Mouse (Mus musculus): ENCODE measurements around the gene Edc4. TPM values are rescaled to one million over a fixed set of nuclear protein-coding genes. Genes with fewer than 3 reads are reported as not detected.
A peak's percentile ranks its signal among the peaks of the same experiment; 100 is the strongest.
"Not testable (repeated sequence)": the region's sequence is repeated elsewhere in the genome, so short reads cannot be mapped to it uniquely, and the experiment has no call there.

The Edc4 gene
- polyA plus RNA-seq (2021): 50.9 TPM

DNA sequence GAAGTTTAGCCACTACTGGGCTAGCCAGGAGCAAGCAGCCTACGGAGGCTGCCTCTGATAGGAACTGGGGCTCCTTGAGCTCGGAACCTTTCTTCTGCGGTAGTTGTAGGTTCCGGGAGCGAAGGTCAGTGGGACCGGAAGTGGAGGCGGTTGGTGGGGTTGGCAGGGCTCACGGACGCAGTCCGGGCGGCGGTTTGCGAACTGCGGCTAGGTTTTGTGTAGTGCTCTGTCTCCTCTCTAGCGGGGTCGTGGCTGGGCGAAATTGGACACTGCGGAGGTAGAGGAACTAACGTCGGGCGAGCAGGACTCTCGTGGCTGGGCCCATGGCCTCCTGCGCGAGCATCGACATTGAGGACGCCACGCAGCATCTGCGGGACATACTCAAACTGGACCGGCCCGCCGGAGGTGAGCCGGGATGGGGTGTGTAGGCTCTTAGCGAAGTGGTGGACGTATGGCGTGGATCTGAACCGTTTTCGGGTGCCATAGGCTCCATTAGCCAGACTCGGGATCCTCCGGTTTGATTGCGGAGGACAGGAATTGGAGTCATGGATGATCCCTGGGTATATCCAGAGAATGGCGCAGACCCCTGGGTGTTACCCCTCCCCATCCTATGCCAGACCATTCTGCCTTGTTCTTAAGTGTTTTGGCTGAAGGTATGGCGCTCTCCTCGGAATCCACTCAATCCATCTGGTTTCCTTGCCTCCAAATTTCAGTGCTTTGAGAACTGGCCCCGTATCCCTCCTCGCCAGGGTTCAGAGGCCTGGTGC lies at the start of gene Edc4:
TSS of gene Edc4 (plus strand) at position 128 of the 767 bp plus-strand sequence.
- no peaks in the 10 kb centered on the region for H3K27me3 ChIP-seq
- DNase-seq (ENCODE audit: low read depth, low spot score) (no peak), ATAC-seq (peak; percentile 35)
- ChIA-PET POLR2A (interaction anchor here (0.5 to 1.8 kb wide), 3 partner anchors 10 to 90 kb away, joined by 3 to 5 read pairs (median 4); no protein-coding TSS in a partner anchor), CTCF (interaction anchor here (0.9 kb wide), 1 partner anchor 11 kb away, joined by 3 read pairs; no protein-coding TSS in a partner anchor)
- in situ Hi-C loops (cut with MboI; ENCODE audit: low pct_unique_long_range_greater_than_20kb): no loop called here
- no peak for TF ChIP-seq CTCF (IDR thresholded peaks at IDR 0.05)

DNA sequence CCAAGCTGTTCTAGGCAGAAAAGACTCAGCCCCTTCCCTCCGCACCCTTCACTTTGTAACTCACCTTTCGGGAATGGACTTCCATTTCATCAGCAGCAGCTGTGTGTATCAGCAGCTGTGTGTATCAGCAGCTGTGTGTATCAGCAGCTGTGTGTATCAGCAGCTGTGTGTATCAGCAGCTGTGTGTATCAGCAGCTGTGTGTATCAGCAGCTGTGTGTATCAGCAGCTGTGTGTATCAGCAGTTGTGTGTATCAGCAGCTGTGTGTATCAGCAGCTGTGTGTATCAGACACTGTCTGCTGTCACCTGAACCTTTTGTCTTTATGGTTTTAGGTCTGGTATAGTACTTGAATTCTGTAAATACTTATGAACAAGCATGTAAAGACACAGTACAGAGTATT lies 46.9 kb upstream of the Edc4 start:
- H3K27me3 ChIP-seq; ATAC-seq; POLR2A ChIA-PET; DNase-seq (ENCODE audit: low read depth, low spot score): not testable (repeated sequence)
- CTCF ChIA-PET: interaction anchor here (1.3 to 3.4 kb wide), 3 partner anchors 22 to 102 kb away, joined by 3 to 14 read pairs (median 4); partner anchors contain the start of gene Thap11
- in situ Hi-C loops (cut with MboI; ENCODE audit: low pct_unique_long_range_greater_than_20kb): loop anchor here (5.0 kb wide), 1 partner anchor 104 kb away; the partner anchor contains the start of gene Psmb10

DNA sequence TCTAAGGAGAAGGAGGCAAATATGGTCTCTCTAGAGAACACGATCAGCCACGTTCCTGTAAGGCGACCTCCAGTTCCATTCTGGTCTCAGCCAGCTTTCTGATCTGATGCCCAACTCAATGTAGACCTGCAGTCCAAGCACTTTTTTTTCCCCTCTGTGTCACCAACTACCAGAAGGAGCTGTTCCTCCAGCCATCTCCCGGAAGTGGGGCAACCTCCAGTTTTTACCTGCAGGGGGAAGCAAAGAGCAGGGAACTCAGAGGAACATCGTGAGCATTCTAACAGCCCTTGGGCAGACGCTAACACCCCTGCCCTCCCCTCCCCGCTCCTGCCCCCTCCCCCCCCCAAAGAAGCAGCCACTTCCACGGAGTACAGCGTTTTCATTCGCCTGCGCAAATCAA lies 45.4 kb upstream of the Edc4 start:
- no peak for DNase-seq (ENCODE audit: low read depth, low spot score)
- in situ Hi-C loops (cut with MboI; ENCODE audit: low pct_unique_long_range_greater_than_20kb): no loop called here
- peak; percentile 79 for TF ChIP-seq CTCF (IDR thresholded peaks at IDR 0.05)
- ChIA-PET POLR2A (interaction anchor here (0.9 to 1.1 kb wide), 2 partner anchors 24 to 82 kb away, joined by 3 read pairs; no protein-coding TSS in a partner anchor), CTCF (interaction anchor here (0.8 to 3.4 kb wide), 12 partner anchors 11 to 121 kb away, joined by 3 to 14 read pairs (median 3); partner anchors contain the start of gene Ctrl)
- ATAC-seq: no peak
- peaks cover 9% of the 10 kb centered on the region for H3K27me3 ChIP-seq

- ChIA-PET POLR2A (no interaction called here), CTCF (no interaction called here)
- TF ChIP-seq CTCF (IDR thresholded peaks at IDR 0.05): no peak
- ATAC-seq (no peak), DNase-seq (ENCODE audit: low read depth, low spot score) (no peak)
- peaks cover 3% of the 10 kb centered on the region for H3K27me3 ChIP-seq
- in situ Hi-C loops (cut with MboI; ENCODE audit: low pct_unique_long_range_greater_than_20kb): no loop called here
Measured at GRCm38 (mm10) chr8:105836991-105837390, 43.7 kb upstream of the Edc4 start.

DNA sequence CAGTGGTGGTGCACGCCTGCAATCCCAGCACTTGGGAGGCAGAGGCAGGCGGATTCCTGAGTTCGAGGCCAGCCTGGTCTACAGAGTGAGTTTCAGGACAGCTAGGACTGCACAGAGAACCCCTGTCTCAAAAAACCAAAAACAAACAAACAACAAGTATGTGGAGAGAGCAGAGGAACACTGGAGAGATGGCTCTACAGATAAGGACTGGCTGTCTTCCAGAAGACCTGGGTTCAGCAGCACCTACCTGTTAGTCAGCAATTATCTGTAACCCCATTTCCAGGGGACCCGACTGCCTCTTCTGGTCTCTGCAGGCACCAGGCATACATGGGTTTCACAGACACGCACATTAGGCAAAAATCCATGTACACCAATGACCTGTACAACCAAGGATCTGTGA lies 41.5 kb upstream of the Edc4 start:
- ChIA-PET CTCF (no interaction called here), POLR2A (no interaction called here)
- no peak for ATAC-seq
- DNase-seq (ENCODE audit: low read depth, low spot score): no peak
- H3K27me3 ChIP-seq: no peaks in the 10 kb centered on the region
- TF ChIP-seq CTCF (IDR thresholded peaks at IDR 0.05): no peak
- in situ Hi-C loops (cut with MboI; ENCODE audit: low pct_unique_long_range_greater_than_20kb): no loop called here

- no peak for TF ChIP-seq CTCF (IDR thresholded peaks at IDR 0.05)
- no peak for ATAC-seq
- no peak for DNase-seq (ENCODE audit: low read depth, low spot score)
- POLR2A ChIA-PET: no interaction called here
- in situ Hi-C loops (cut with MboI; ENCODE audit: low pct_unique_long_range_greater_than_20kb): no loop called here
- CTCF ChIA-PET: interaction anchor here (1.1 kb wide), 1 partner anchor 11 kb away, joined by 6 read pairs; no protein-coding TSS in a partner anchor
- no peaks in the 10 kb centered on the region for H3K27me3 ChIP-seq
Measured at GRCm38 (mm10) chr8:105846678-105847077, 34.0 kb upstream of the Edc4 start.

DNA sequence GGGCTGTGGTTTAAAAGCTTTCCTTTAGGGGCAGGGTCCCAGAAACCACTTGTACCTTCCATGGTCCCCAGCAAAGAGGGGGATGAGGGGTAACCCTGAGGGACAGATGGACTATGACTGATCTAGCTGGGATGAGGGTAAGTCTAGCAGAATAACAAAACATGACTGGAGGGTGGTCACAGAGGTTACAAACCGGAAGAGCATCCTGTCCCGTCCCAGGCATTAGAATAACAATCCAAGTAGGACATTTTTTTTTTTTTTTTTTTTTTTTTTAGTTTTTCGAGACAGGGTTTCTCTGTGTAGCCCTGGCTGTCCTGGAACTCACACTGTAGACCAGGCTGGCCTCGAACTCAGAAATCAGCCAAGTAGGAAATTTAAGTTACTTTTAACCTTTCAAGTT lies 30.7 kb upstream of the Edc4 start:
- DNase-seq (ENCODE audit: low read depth, low spot score): no peak
- no peak for ATAC-seq
- in situ Hi-C loops (cut with MboI; ENCODE audit: low pct_unique_long_range_greater_than_20kb): no loop called here
- no peaks in the 10 kb centered on the region for H3K27me3 ChIP-seq
- ChIA-PET POLR2A (no interaction called here), CTCF (no interaction called here)
- TF ChIP-seq CTCF (IDR thresholded peaks at IDR 0.05): no peak

DNA sequence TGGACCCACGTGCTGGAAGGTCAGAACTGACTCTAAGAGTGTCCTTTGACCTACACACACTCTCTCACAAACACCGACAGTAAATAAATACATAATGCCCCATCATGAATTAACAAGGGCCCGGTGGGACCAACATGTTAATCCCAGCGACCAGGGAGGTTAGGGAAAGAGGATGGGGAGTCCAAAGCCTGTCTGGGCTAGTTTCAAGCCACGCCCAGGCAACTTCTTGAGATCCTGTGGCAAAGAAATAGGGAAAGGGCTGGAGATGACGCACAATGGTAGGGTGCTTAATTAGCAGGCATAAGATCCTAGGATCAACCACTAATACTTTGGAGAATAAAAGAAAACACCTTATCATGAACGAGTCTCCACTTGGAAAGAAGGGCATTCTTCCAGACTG lies 30.1 kb upstream of the Edc4 start:
- TF ChIP-seq CTCF (IDR thresholded peaks at IDR 0.05): no peak
- ATAC-seq (no peak), DNase-seq (ENCODE audit: low read depth, low spot score) (no peak)
- in situ Hi-C loops (cut with MboI; ENCODE audit: low pct_unique_long_range_greater_than_20kb): no loop called here
- ChIA-PET POLR2A (no interaction called here), CTCF (no interaction called here)
- H3K27me3 ChIP-seq: no peaks in the 10 kb centered on the region

DNA sequence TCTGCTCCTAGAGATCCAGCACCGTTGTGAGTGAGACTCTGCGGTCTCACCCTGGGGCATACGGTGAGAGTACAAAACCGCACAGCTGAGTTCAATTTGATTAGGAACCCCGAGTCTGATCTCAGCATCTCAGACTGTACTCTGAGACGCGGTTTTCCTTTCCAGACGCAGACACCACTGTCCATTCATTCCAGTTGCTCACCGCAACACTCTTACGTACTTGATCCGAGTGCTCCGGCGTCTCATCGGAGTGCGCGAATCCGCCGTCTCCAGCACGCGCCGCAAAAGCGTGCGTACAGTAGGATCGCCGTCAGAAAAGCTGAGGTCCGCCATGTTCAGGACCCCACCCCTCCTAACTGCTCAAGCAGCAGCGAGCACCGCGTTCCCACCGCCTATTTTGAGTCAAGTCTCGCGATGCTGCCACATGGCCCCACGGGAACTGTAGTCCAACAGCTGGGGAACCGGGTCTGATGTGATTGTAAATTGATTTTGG lies 29.0 kb upstream of the Edc4 start:
- TF ChIP-seq CTCF (IDR thresholded peaks at IDR 0.05): no peak
- H3K27me3 ChIP-seq: no peaks in the 10 kb centered on the region
- in situ Hi-C loops (cut with MboI; ENCODE audit: low pct_unique_long_range_greater_than_20kb): no loop called here
- POLR2A ChIA-PET: no interaction called here
- peak; percentile 41 for ATAC-seq
- CTCF ChIA-PET: interaction anchor here (0.6 kb wide), 1 partner anchor 241 kb away, joined by 5 read pairs; no protein-coding TSS in a partner anchor
- no peak for DNase-seq (ENCODE audit: low read depth, low spot score)

DNA sequence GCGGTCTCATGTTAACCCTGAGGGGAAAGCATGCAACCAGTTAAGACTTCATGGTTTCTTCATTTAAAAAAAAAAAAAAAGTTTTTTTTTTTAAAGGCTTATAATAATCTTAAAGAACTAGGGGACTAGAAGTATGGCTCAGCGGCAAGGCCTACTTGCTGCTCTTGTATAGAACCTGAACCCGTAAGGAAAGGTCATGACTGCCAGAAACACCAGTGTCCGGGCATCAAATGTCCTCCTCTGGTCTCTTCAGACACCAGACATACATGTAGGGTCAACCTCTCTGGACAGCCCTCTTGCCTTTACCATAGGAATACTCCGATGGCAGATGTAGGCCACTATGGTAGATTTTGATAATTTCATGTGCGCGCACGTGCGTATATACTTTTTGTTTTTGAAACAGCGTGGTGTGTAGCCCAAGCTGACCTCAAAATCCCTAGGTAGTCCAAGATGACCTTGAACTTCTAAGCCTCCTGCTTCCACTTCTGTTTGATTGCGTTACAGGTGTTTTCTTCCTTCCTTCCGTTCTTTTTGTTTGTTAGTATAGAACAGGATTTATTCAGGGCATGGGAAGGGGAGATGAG lies 28.4 kb upstream of the Edc4 start:
- no peaks in the 10 kb centered on the region for H3K27me3 ChIP-seq
- no peak for TF ChIP-seq CTCF (IDR thresholded peaks at IDR 0.05)
- DNase-seq (ENCODE audit: low read depth, low spot score): no peak
- ChIA-PET POLR2A (no interaction called here), CTCF (interaction anchor here (0.6 kb wide), 1 partner anchor 240 kb away, joined by 5 read pairs; no protein-coding TSS in a partner anchor)
- no peak for ATAC-seq
- in situ Hi-C loops (cut with MboI; ENCODE audit: low pct_unique_long_range_greater_than_20kb): no loop called here

- ChIA-PET POLR2A (no interaction called here), CTCF (interaction anchor here (0.7 kb wide), 1 partner anchor 78 kb away, joined by 3 read pairs; no protein-coding TSS in a partner anchor)
- H3K27me3 ChIP-seq: no peaks in the 10 kb centered on the region
- no peak for TF ChIP-seq CTCF (IDR thresholded peaks at IDR 0.05)
- ATAC-seq (no peak), DNase-seq (ENCODE audit: low read depth, low spot score) (no peak)
- in situ Hi-C loops (cut with MboI; ENCODE audit: low pct_unique_long_range_greater_than_20kb): no loop called here
Measured at GRCm38 (mm10) chr8:105853178-105853577, 27.5 kb upstream of the Edc4 start, which contains the start of gene Cenpt. TSS of gene Cenpt (minus strand) at chr8:105853278.
